Mouse (Mus musculus) spleen, adult 2 months (tissue): ENCODE data around the gene Prrc2a.

Source experiments
- CTCF ChIP-seq: fragments of 200-500 bp; IDR thresholded peaks from 2 replicates; pipeline ENCODE4 v1.5.1; 2011; ENCODE audit warnings: mild to moderate bottlenecking, inconsistent platforms; ENCODE audit not compliant: insufficient read depth, insufficient read length, insufficient replicate concordance; ENCODE audit errors: extremely low read depth
- POLR2A ChIP-seq: fragments of 200-500 bp; IDR thresholded peaks from 2 replicates; pipeline ENCODE4 v1.6.1; 2011; ENCODE audit warnings: low read depth, low read length, inconsistent platforms

- TF ChIP-seq CTCF (no peak), POLR2A (no peak)
Observed at GRCm38 (mm10) chr17:35154616-35155015, 10.1 kb downstream of the Prrc2a start.
